Mouse (Mus musculus): ENCODE measurements around the gene Rgl2. TPM values are rescaled to one million over a fixed set of nuclear protein-coding genes. Genes with fewer than 3 reads are reported as not detected.

Rgl2 gene
- polyA plus RNA-seq, 1 experiment from 2014 or later: 22.2 TPM

- ATAC-seq (replicated peaks; ENCODE audit: low FRiP score, low read depth) (0 out of 2 replicates have a peak, but pooled peaks have one; percentile 5), DNase-seq (ENCODE audit: low spot score) (peak; percentile 41)
- Histone ChIP-seq H3K4me1 (replicated peaks; ENCODE audit: insufficient read depth, low read length) (peaks cover 3% of the 10 kb centered on the region; the same call in 1 of the 2 replicates), H3K4me3 (replicated peaks; ENCODE audit: low read depth, low read length) (peak overlapping the region; percentile 82), H3K9me3 (replicated peaks; ENCODE audit: low read length) (no peaks in the 10 kb centered on the region), H3K27me3 (ENCODE audit: insufficient read depth, low read length) (no peaks in the 10 kb centered on the region), H3K4me2 (ENCODE audit: low read length) (peak overlapping the region; percentile 100), H3K27ac (peak overlapping the region; percentile 85), H3K9ac (ENCODE audit: low read depth, low read length) (peak overlapping the region; percentile 79), H3K36me3 (ENCODE audit: insufficient read depth, low read length) (peaks cover 13% of the 10 kb centered on the region)
- no peak; the same call in 1 of the 2 replicates for TF ChIP-seq CTCF (IDR thresholded peaks at IDR 0.05; ENCODE audit: low read depth)
- 1% methylated on average over 39 of the region's 45 CpGs for WGBS
Measured at GRCm38 (mm10) chr17:33930280-33931158, 1.2 kb downstream of the Rgl2 start.

GRCm38 (mm10) chr17:33931159-33931866 lies 2.0 kb downstream of the Rgl2 start:
- Histone ChIP-seq H3K4me3 (replicated peaks; ENCODE audit: low read depth, low read length) (peak overlapping the region; percentile 82), H3K36me3 (ENCODE audit: insufficient read depth, low read length) (peaks cover 18% of the 10 kb centered on the region), H3K27ac (0 out of 2 replicates have a peak overlapping the region, but pooled peaks have one; percentile 4), H3K4me2 (ENCODE audit: low read length) (peak overlapping the region; percentile 100), H3K4me1 (replicated peaks; ENCODE audit: insufficient read depth, low read length) (peaks cover 3% of the 10 kb centered on the region; the same call in 1 of the 2 replicates), H3K27me3 (ENCODE audit: insufficient read depth, low read length) (no peaks in the 10 kb centered on the region), H3K9me3 (replicated peaks; ENCODE audit: low read length) (no peaks in the 10 kb centered on the region), H3K9ac (ENCODE audit: low read depth, low read length) (peak overlapping the region; percentile 79)
- WGBS: 44% methylated on average over 18 of the region's 18 CpGs
- DNase-seq (ENCODE audit: low spot score) (no peak), ATAC-seq (replicated peaks; ENCODE audit: low FRiP score, low read depth) (no peak)
- no peak for TF ChIP-seq CTCF (IDR thresholded peaks at IDR 0.05; ENCODE audit: low read depth)

GRCm38 (mm10) chr17:33931947-33932346 lies 2.6 kb downstream of the Rgl2 start:
- 91% methylated on average over 11 of the region's 11 CpGs for WGBS
- no peaks in the 10 kb centered on the region for H3K27me3 ChIP-seq (ENCODE audit: insufficient read depth, low read length)

GRCm38 (mm10) chr17:33932448-33932847 lies 3.1 kb downstream of the Rgl2 start:
- Histone ChIP-seq H3K36me3 (ENCODE audit: insufficient read depth, low read length) (peaks cover 21% of the 10 kb centered on the region), H3K27me3 (ENCODE audit: insufficient read depth, low read length) (no peaks in the 10 kb centered on the region), H3K9ac (ENCODE audit: low read depth, low read length) (no peak overlapping the region), H3K4me1 (replicated peaks; ENCODE audit: insufficient read depth, low read length) (peaks cover 3% of the 10 kb centered on the region; the same call in 1 of the 2 replicates), H3K4me2 (ENCODE audit: low read length) (no peak overlapping the region), H3K27ac (no peak overlapping the region), H3K9me3 (replicated peaks; ENCODE audit: low read length) (no peaks in the 10 kb centered on the region), H3K4me3 (replicated peaks; ENCODE audit: low read depth, low read length) (no peak overlapping the region)
- 90% methylated on average over 14 of the region's 14 CpGs for WGBS
- ATAC-seq (replicated peaks; ENCODE audit: low FRiP score, low read depth) (no peak), DNase-seq (ENCODE audit: low spot score) (no peak)
- TF ChIP-seq CTCF (IDR thresholded peaks at IDR 0.05; ENCODE audit: low read depth): no peak

More at GRCm38 (mm10) chr17:33931947-33932346, 2.6 kb downstream of the Rgl2 start:
- Histone ChIP-seq H3K4me2 (ENCODE audit: low read length) (no peak overlapping the region), H3K4me1 (replicated peaks; ENCODE audit: insufficient read depth, low read length) (peaks cover 3% of the 10 kb centered on the region; the same call in 1 of the 2 replicates), H3K9ac (ENCODE audit: low read depth, low read length) (no peak overlapping the region), H3K36me3 (ENCODE audit: insufficient read depth, low read length) (peaks cover 16% of the 10 kb centered on the region), H3K9me3 (replicated peaks; ENCODE audit: low read length) (no peaks in the 10 kb centered on the region), H3K4me3 (replicated peaks; ENCODE audit: low read depth, low read length) (no peak overlapping the region), H3K27ac (no peak overlapping the region)
- TF ChIP-seq CTCF (IDR thresholded peaks at IDR 0.05; ENCODE audit: low read depth): no peak
- no peak for DNase-seq (ENCODE audit: low spot score)
- ATAC-seq (replicated peaks; ENCODE audit: low FRiP score, low read depth): no peak

GRCm38 (mm10) chr17:33932970-33933369 lies 3.6 kb downstream of the Rgl2 start:
- H3K9ac ChIP-seq (ENCODE audit: low read depth, low read length): no peak overlapping the region
- WGBS: 90% methylated on average over 15 of the region's 15 CpGs
- no peak for TF ChIP-seq CTCF (IDR thresholded peaks at IDR 0.05; ENCODE audit: low read depth)
- H3K4me3 ChIP-seq (replicated peaks; ENCODE audit: low read depth, low read length): no peak overlapping the region
- H3K4me1 ChIP-seq (replicated peaks; ENCODE audit: insufficient read depth, low read length): peaks cover 3% of the 10 kb centered on the region; the same call in 1 of the 2 replicates
- no peak for ATAC-seq (replicated peaks; ENCODE audit: low FRiP score, low read depth)
- DNase-seq (ENCODE audit: low spot score): no peak
- H3K27me3 ChIP-seq (ENCODE audit: insufficient read depth, low read length): no peaks in the 10 kb centered on the region
- no peaks in the 10 kb centered on the region for H3K9me3 ChIP-seq (replicated peaks; ENCODE audit: low read length)
- peaks cover 24% of the 10 kb centered on the region for H3K36me3 ChIP-seq (ENCODE audit: insufficient read depth, low read length)
- H3K27ac ChIP-seq: no peak overlapping the region
- no peak overlapping the region for H3K4me2 ChIP-seq (ENCODE audit: low read length)

- H3K4me1 ChIP-seq (replicated peaks; ENCODE audit: insufficient read depth, low read length): peaks cover under 1% of the 10 kb centered on the region; the same call in 1 of the 2 replicates
- no peak overlapping the region for H3K4me2 ChIP-seq (ENCODE audit: low read length)
- H3K36me3 ChIP-seq (ENCODE audit: insufficient read depth, low read length): peaks cover 24% of the 10 kb centered on the region
- ATAC-seq (replicated peaks; ENCODE audit: low FRiP score, low read depth) (no peak), DNase-seq (ENCODE audit: low spot score) (no peak)
- no peak overlapping the region for H3K27ac ChIP-seq
- no peaks in the 10 kb centered on the region for H3K9me3 ChIP-seq (replicated peaks; ENCODE audit: low read length)
- no peaks in the 10 kb centered on the region for H3K27me3 ChIP-seq (ENCODE audit: insufficient read depth, low read length)
- H3K4me3 ChIP-seq (replicated peaks; ENCODE audit: low read depth, low read length): no peak overlapping the region
- 80% methylated on average over 20 of the region's 21 CpGs for WGBS
- no peak for TF ChIP-seq CTCF (IDR thresholded peaks at IDR 0.05; ENCODE audit: low read depth)
- no peak overlapping the region for H3K9ac ChIP-seq (ENCODE audit: low read depth, low read length)
Measured at GRCm38 (mm10) chr17:33935422-33936055, 6.2 kb downstream of the Rgl2 start.

Data from kidney, postnatal 0 days (tissue).